Mouse (Mus musculus) layer of hippocampus, adult 6 months (tissue): ENCODE data around the gene Inpp5k. TPM values are rescaled to one million over a fixed set of nuclear protein-coding genes. Genes with fewer than 3 reads are reported as not detected.

ENCODE experiments used
- long read RNA-seq, 2 experiments: library from polyadenylated mRNA; unstranded; transcript quantifications; one replicate each; pipeline ENCODE4 v2.0.0; 2019 to 2020
- polyA plus RNA-seq: library from polyadenylated mRNA; unstranded; fragments of <200 nt; fragmentation: Nextera tagmentation; gene quantifications from 2 replicates; pipeline ENCODE4 v1.2.3, GENCODE M21; 2021

The Inpp5k gene
- 20.0 and 22.0 TPM in 2 replicates for polyA plus RNA-seq
- long read RNA-seq, experiment 1, transcript Inpp5k-201 (12 exons, 2,679 nt): major isoform, 23 of 40 reads
- long read RNA-seq, experiment 1, partial matches to known transcripts: 6 of 40 reads
- long read RNA-seq, experiment 1, other reads (novel, unspliced or antisense): 9 of 40 reads
- long read RNA-seq, experiment 2, transcript Inpp5k-201 (12 exons, 2,679 nt): major isoform, 179 of 225 reads
- long read RNA-seq, experiment 2, partial matches to known transcripts: 17 of 225 reads
- long read RNA-seq, experiment 2, other reads (novel, unspliced or antisense): 28 of 225 reads

DNA sequence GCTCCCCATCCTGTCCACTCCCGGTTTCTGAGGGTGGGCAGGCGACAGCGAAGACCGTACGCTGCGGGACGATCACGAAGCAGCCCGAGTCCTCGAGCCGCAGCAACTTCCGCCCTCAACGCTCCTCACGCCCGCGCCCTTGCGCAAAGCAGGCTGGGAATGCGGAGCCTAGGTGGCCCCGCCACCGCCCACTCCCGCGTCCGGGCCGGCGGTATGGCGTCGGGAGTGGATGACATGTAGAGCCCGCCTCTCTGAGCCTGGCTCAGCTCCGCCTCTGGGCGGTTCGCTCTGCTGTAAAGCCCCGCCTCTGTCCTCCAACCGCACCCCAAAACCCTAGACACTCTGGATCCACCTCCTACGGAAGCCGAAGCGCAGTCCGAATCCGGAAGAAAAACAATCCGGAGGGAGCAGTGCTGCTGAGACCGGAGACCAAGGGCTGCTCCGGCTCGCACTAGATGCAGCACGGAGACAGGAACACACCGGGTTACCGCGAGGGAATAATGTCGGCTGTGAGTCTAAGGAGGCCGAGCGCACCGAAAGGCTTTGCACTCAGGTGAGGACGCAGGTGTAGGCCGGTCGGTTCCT is at the start of gene Inpp5k:
TSS of gene Inpp5k (plus strand) at position 344 of the 585 bp plus-strand sequence.

DNA sequence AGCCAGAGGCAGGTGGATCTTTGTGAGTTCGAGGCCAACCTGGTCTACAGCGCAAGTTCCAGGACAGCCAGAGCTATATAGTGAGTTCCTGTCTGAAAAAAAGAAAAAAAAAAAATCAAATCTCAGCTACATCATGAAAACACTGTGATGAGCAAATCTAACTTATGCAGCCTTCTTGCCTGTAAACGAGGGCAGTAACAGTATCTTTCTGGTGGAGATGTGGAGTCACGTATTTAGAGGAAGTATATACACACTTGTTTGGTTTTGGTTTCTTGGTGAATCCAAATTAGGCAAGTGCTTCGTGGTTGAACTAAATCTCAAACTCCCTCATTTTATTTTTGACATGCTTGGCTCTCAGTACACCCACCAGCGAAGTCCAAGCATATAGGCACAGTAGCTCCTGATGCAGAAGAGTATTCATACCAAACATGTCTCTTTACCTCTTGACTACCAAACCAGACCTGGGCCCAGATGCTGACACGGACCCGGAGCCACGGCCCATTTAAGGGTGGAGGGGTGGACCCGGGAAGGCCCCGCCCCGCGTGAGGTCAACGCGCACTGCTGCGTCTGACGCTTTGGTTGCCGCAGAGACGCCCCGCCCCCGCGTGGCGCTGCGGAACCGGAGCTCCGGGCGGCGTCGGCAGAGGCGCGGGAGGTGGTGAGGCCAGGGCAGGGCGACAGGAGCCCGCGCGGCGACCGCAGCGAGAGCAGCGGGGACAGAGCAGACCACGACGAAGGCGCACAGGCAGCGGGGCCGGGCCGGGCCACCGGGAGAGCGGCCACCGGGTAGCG is 43.1 kb upstream of the Inpp5k start, which contains the start of gene Pitpna:
TSS of gene Pitpna (plus strand) at position 605 of the 792 bp plus-strand sequence.

DNA sequence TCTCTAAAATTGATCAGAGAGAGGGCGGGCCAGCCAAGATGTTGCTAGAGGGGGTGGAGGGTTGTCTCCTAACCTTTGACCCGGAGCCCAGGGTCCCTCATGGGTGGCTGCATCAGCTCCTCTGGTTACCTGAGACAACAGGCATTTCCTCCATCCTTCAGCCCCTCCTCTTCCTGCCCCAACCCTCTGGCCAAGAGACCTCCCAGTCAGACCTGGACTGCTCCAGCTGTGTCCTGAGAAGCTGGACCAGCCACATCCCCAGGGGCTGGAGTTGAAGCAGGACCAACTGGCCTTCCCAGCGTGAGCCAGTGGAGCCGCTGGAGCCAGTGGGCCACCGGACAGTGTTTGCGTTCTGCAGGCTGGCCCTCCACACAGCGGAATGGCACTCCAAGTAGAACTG is 19.5 kb downstream of the Inpp5k start, which contains the start of gene Myo1c:
TSS of gene Myo1c (plus strand) at position 194 of the 400 bp plus-strand sequence.

DNA sequence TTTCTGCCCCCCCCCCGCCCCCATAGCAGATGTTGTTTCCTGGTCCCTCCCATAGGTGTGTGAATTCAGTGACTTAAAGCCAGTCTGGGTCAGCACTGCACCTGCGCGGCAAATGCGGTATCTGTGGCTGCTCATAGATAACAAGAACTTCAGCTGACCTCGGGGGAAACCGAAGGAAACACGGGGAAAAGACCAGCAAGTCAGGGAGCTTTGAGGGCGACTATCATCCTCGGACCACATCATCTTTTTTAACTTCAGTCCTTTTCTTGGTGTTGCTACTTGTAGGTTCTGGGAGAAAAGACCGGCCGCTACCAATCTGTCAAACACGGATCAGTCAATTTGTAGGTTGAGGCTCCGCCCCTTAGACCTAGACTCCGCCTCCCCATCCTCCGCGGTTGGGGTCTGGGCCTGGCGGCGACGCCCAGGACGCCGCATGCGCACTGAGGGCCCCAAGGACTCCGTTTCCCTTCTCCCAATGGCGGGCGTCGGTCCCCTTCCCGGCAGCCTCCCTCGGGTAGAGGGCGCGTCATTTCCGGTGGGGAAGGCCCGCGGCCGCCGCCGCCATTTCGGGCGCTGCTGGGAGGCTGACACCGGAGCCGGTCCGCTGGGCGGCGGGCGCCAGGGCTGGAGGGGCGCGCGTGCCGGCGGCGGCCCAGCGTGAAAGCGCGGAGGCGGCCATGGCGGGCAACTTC is 48.1 kb downstream of the Inpp5k start, which contains the start of gene Crk:
TSS of gene Crk (plus strand) at position 513 of the 692 bp plus-strand sequence.

Other genes starting within 250 kb of the Inpp5k start
- 9.7 and 15.3 TPM in 2 replicates for gene Serpinf1, start 208.3 kb upstream of the Inpp5k start, polyA plus RNA-seq
- gene Serpinf2, start 191.4 kb upstream of the Inpp5k start, polyA plus RNA-seq: 0.14 and 0.40 TPM in 2 replicates
- 4.0 and 4.4 TPM in 2 replicates for gene Wdr81, start 176.3 kb upstream of the Inpp5k start, polyA plus RNA-seq
- gene Tlcd2, start 169.3 kb upstream of the Inpp5k start, polyA plus RNA-seq: 0.67 and 0.73 TPM in 2 replicates
- 16.3 and 16.5 TPM in 2 replicates for gene Prpf8, start 144.2 kb upstream of the Inpp5k start, polyA plus RNA-seq
- gene Rilp, start 120.9 kb upstream of the Inpp5k start, polyA plus RNA-seq: 1.9 and 3.4 TPM in 2 replicates
- 0.90 and 1.3 TPM in 2 replicates for gene Scarf1, start 117.4 kb upstream of the Inpp5k start, polyA plus RNA-seq
- 13.9 and 18.2 TPM in 2 replicates for gene Slc43a2, start 99.3 kb upstream of the Inpp5k start, polyA plus RNA-seq
- 18.7 and 19.2 TPM in 2 replicates for gene Pitpna, start 42.9 kb upstream of the Inpp5k start, polyA plus RNA-seq
- 3.0 and 3.3 TPM in 2 replicates for gene Myo1c, start 19.5 kb downstream of the Inpp5k start, polyA plus RNA-seq
- 28.5 and 29.6 TPM in 2 replicates for gene Crk, start 48.3 kb downstream of the Inpp5k start, polyA plus RNA-seq
- gene Ywhae, start 101.9 kb downstream of the Inpp5k start, polyA plus RNA-seq: 825 and 904 TPM in 2 replicates
- 4.9 and 5.2 TPM in 2 replicates for gene Doc2b, start 165.1 kb downstream of the Inpp5k start, polyA plus RNA-seq